Mouse (Mus musculus): Measurements from ENCODE around the gene Foxred2.

The Foxred2 gene

GRCm38 (mm10) chr15:77945711-77946110, 10.8 kb downstream of the Foxred2 start:
- DNase-seq (ENCODE audit: low spot score), result peak; percentile 64

GRCm38 (mm10) chr15:77941563-77941962, 15.0 kb downstream of the Foxred2 start:
- DNase-seq (ENCODE audit: low spot score), result no peak

- no peak for DNase-seq (ENCODE audit: low spot score)
Measured at GRCm38 (mm10) chr15:77938516-77938915, 18.0 kb downstream of the Foxred2 start.

GRCm38 (mm10) chr15:77935673-77936375, 20.7 kb downstream of the Foxred2 start:
- DNase-seq (ENCODE audit: low spot score), result peak; percentile 49

- no peak for DNase-seq (ENCODE audit: low spot score)
Measured at GRCm38 (mm10) chr15:77934968-77935367, 21.6 kb downstream of the Foxred2 start.

- peak; percentile 79 for DNase-seq (ENCODE audit: low spot score)
Measured at GRCm38 (mm10) chr15:77934326-77934725, 22.2 kb downstream of the Foxred2 start.

- peak; percentile 99 for DNase-seq (ENCODE audit: low spot score)
Measured at GRCm38 (mm10) chr15:77933770-77934169, 22.8 kb downstream of the Foxred2 start.

- DNase-seq (ENCODE audit: low spot score), result no peak
Measured at GRCm38 (mm10) chr15:77933222-77933621, 23.3 kb downstream of the Foxred2 start.

GRCm38 (mm10) chr15:77931689-77932016, 24.9 kb downstream of the Foxred2 start:
- DNase-seq (ENCODE audit: low spot score), result peak; percentile 41

GRCm38 (mm10) chr15:77930986-77931688, 25.4 kb downstream of the Foxred2 start:
- DNase-seq (ENCODE audit: low spot score), result no peak

- DNase-seq (ENCODE audit: low spot score), result no peak
Measured at GRCm38 (mm10) chr15:77929804-77930203, 26.7 kb downstream of the Foxred2 start.

GRCm38 (mm10) chr15:77928673-77929331, 27.7 kb downstream of the Foxred2 start, which contains the start of gene Txn2:
Gene Txn2, minus strand, starts transcription at chr15:77929006.
- DNase-seq (ENCODE audit: low spot score), result peak; percentile 100

GRCm38 (mm10) chr15:77928091-77928490, 28.4 kb downstream of the Foxred2 start:
- no peak for DNase-seq (ENCODE audit: low spot score)

- no peak for DNase-seq (ENCODE audit: low spot score)
Measured at GRCm38 (mm10) chr15:77926921-77927320, 29.6 kb downstream of the Foxred2 start.

GRCm38 (mm10) chr15:77925195-77925594, 31.3 kb downstream of the Foxred2 start:
- DNase-seq (ENCODE audit: low spot score), result no peak

- no peak for DNase-seq (ENCODE audit: low spot score)
Measured at GRCm38 (mm10) chr15:77923267-77924035, 33.1 kb downstream of the Foxred2 start.

- DNase-seq (ENCODE audit: low spot score), result no peak
Measured at GRCm38 (mm10) chr15:77922710-77923109, 33.8 kb downstream of the Foxred2 start.

- DNase-seq (ENCODE audit: low spot score), result no peak
Measured at GRCm38 (mm10) chr15:77921636-77922035, 34.9 kb downstream of the Foxred2 start.

- DNase-seq (ENCODE audit: low spot score), result peak; percentile 73
Measured at GRCm38 (mm10) chr15:77920511-77921462, 35.7 kb downstream of the Foxred2 start.

GRCm38 (mm10) chr15:77919441-77919840, 37.1 kb downstream of the Foxred2 start:
- DNase-seq (ENCODE audit: low spot score), result no peak
